Mouse (Mus musculus) olfactory bulb, adult 2 months (tissue): ENCODE data around the gene Ica1.

Experiments
- CTCF ChIP-seq: fragments of 200-500 bp; IDR thresholded peaks from 2 replicates; pipeline ENCODE4 v1.5.1; 2012; ENCODE audit warnings: low read depth, mild to moderate bottlenecking, low read length, moderate library complexity; ENCODE audit not compliant: insufficient read depth
- POLR2A ChIP-seq: fragments of 200-500 bp; IDR thresholded peaks from 2 replicates; pipeline ENCODE4 v1.6.1; 2012; ENCODE audit warnings: mild to moderate bottlenecking, low read depth, low read length, moderate library complexity; ENCODE audit not compliant: insufficient read depth

DNA sequence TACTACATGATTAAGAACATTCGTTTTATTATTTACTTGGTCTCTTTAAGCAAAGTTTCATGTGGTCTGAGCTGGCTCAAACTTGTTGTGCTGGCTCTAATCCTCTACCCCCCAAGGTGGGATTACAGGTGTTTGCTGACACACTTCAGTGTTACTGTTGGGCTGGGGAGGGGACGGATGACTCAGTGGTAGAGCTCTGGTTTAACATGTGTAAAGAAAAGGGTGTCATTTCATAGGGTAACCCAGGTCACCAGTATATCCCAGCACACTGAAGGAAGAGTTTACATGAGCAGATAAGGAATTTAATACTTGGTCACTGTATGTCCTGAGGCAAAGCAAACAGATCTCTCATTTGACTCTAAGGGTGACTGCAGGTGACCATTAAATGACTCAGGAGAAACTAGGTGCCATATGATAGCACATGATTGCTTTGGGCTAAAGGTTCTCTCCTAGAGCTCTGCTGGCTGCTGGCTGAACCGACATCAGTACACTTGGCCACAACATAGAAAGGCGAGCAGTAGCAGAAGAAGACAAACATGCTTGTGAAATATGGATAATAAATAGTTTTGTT, 128.9 kb downstream of the Ica1 start:
- TF ChIP-seq POLR2A (no peak), CTCF (no peak)
